Mouse (Mus musculus): ENCODE data around the gene Pus7l.

The Pus7l gene

GRCm38 (mm10) chr15:94543409-94544051 lies at the start of gene Pus7l, which contains the start of gene Irak4:
Gene Pus7l (minus strand): TSS chr15:94543547.
Gene Irak4 (plus strand): TSS chr15:94543643.
- DNase-seq (ENCODE audit: low read depth, low spot score): peak; percentile 95

- DNase-seq (ENCODE audit: low read depth, low spot score): no peak
Measured at GRCm38 (mm10) chr15:94591356-94591755, 48.0 kb upstream of the Pus7l start.

DNA sequence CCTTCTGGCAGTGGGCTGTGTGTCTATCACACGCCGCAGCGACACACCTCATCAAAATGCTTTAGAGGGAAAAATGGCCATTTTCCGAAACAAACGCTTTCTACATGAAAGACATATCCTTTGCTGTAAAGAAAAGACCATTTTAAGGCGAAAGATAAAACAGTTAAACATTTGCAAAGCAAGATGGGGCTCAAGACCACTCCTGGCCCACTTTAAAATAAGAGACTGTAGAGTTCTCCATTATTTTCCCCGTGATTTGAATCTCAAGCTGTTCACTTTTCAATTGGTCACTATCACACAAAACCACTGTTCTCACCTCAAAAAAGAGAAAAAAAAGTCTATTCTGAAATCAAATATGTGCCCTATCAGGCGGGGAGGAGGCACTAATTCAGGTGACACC lies 46.7 kb upstream of the Pus7l start:
- no peak for DNase-seq (ENCODE audit: low read depth, low spot score)

- peak; percentile 97 for DNase-seq (ENCODE audit: low read depth, low spot score)
Measured at GRCm38 (mm10) chr15:94589219-94590075, 46.1 kb upstream of the Pus7l start, which contains the start of gene Twf1. Gene Twf1 (minus strand): TSS chr15:94589889.

GRCm38 (mm10) chr15:94587826-94588715 lies 44.7 kb upstream of the Pus7l start:
- DNase-seq (ENCODE audit: low read depth, low spot score): no peak

GRCm38 (mm10) chr15:94584738-94585137 lies 41.4 kb upstream of the Pus7l start:
- no peak for DNase-seq (ENCODE audit: low read depth, low spot score)

DNA sequence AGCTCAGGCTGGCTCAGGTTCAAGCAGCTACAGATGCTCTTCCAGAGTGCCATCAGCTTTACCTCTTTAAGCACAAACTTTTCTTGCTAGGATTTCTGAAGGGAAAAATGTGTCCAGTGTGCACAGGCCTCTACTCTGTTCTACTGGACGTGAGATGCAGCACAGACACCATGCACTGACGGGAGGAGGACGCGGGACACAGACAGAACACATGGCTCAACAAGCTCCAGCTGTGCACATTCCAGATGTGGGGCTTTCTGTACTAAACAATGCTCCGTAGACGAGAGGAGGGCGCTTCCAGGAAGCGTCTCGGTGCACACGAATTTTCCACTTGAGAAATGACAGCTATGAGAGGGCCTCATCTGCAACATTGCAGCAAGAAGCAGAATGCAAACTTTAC lies 39.8 kb upstream of the Pus7l start:
- DNase-seq (ENCODE audit: low read depth, low spot score): no peak

GRCm38 (mm10) chr15:94582000-94582593 lies 38.8 kb upstream of the Pus7l start:
- DNase-seq (ENCODE audit: low read depth, low spot score): no peak

DNA sequence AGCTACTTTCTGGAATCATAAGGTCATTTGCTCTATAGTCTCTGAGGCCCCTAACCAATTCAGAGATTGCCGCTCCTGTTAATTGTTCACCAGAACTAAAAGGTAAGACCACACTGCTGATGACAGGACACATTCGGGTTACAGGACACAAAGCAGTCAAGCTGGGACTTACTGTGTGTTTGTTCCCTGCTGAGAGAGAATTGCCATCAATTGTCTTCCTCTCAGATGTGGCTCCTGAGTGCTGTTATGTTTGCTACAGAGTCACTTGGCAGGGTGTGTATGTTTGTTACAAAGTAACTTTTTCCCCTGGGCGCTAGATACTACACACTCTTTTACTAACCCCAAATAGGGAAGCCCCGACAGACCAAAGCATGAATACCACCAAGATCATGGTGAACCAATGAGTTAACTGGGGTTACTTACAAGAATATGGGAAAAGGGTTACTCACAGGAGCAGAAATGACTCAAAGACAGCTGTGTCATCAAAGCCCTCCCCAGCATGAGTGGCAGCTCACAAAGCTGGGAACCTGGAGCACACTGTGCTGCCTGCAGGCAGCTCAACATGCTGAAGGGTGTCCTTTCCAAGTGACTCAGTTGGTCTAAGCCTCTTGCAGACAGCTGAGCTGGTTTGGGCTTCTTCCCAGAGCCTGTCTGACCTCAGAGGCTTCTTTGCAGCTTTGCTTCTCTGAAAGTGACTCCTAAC lies 31.4 kb upstream of the Pus7l start:
- DNase-seq (ENCODE audit: low read depth, low spot score): no peak

- no peak for DNase-seq (ENCODE audit: low read depth, low spot score)
Measured at GRCm38 (mm10) chr15:94572746-94573145, 29.4 kb upstream of the Pus7l start.

- DNase-seq (ENCODE audit: low read depth, low spot score): no peak
Measured at GRCm38 (mm10) chr15:94571501-94571900, 28.2 kb upstream of the Pus7l start.

- DNase-seq (ENCODE audit: low read depth, low spot score): no peak
Measured at GRCm38 (mm10) chr15:94568496-94569182, 25.3 kb upstream of the Pus7l start.

GRCm38 (mm10) chr15:94565854-94566253 lies 22.5 kb upstream of the Pus7l start:
- peak; percentile 72 for DNase-seq (ENCODE audit: low read depth, low spot score)

DNA sequence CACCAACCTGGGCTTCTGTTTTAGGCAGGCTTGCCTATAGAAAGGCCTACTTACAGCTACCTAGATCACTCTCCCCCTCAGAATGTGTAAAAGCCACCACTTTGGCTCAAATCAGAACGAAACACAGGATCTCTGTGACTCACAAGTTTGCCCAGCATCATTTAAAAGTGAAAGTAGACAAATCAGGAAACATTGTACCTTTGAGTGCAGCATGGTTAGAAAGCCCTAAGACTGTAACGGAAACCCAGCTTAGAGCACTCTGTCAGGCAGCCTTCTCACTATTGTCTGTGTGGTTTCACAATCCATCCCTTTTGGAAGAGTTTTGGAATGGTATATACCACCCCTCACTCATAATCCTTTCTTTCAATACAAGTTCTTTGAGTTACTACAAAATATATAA lies 21.6 kb upstream of the Pus7l start:
- DNase-seq (ENCODE audit: low read depth, low spot score): peak; percentile 64

GRCm38 (mm10) chr15:94558895-94559656 lies 15.7 kb upstream of the Pus7l start:
- no peak for DNase-seq (ENCODE audit: low read depth, low spot score)

GRCm38 (mm10) chr15:94557442-94557841 lies 14.1 kb upstream of the Pus7l start:
- peak; percentile 87 for DNase-seq (ENCODE audit: low read depth, low spot score)

DNA sequence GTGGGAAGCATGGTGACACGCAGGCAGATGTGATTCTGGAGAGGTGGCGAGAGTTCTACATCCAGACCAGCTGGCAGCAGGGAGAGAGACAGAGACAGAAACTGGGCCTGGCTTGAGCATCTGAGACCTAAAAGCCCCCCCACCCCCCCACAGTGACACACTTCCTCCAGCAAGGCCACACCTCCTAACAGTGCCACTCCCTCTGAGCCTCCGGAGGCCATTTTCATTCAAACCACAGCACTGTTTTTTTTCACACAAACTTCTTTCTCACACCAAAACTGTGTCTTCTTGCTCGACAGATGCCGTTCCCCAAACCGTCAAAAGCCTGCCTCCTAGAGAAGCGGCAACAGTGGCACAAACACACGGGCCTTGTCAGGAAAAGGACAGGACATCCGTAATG lies 10.2 kb upstream of the Pus7l start:
- DNase-seq (ENCODE audit: low read depth, low spot score): no peak

GRCm38 (mm10) chr15:94544844-94545243 lies 1.5 kb upstream of the Pus7l start:
- DNase-seq (ENCODE audit: low read depth, low spot score): no peak

DNA sequence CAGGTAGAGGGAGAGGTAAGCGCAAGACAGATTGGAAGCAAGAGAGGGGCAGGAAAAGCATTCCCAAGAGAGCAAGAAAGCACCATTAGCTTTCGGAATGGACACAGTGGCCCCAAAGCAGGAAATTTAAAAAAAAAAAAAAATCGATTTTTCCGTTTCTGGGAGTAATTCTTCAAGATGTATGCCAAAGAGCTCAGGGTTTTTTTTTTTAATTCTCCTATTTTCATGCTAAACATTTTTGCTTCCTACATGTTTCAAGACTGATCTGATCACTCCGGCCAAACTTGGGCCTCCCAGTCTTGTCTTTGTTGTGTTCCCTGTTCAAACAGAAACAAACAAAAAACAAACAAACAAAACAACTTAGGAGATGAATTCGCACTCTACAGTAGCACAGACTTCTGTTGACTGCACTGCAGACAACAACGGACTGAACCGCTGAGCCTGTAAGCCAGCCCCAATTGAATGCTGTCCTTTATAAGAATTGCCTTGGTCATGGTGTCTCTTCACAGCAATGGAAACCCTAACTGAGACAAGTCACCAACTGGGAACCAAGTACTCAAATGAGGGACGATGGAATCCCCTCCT lies 797 bp upstream of the Pus7l start:
- peak; percentile 11 for DNase-seq (ENCODE audit: low read depth, low spot score)
